Mouse (Mus musculus) spleen, adult 2 months (tissue): ENCODE results near the gene Lrrn1. TPM values are rescaled to one million over a fixed set of nuclear protein-coding genes. Genes with fewer than 3 reads are reported as not detected.

ENCODE experiments used
- DNase-seq, 2 experiments: peaks; one replicate each; pipeline versions ENCODE4 v3.0.0 to v3.0.0-alpha.2; 2012 to 2021; ENCODE audit warnings: low spot score in 2 of 2, low read depth in 1 of 2
- H3K27ac ChIP-seq: fragments of 200-500 bp; 2 replicates; pipeline ENCODE4 v1.5.1; 2012; ENCODE audit warnings: low read length, inconsistent platforms; ENCODE audit not compliant: insufficient read depth
- H3K27me3 ChIP-seq: fragments of 200-500 bp; 2 replicates; pipeline ENCODE4 v1.6.1; 2012; ENCODE audit warnings: mild to moderate bottlenecking, moderate library complexity, low read length, inconsistent platforms; ENCODE audit not compliant: control insufficient read depth, insufficient read depth
- H3K36me3 ChIP-seq: fragments of 200-500 bp; 2 replicates; pipeline ENCODE4 v1.6.1; 2012; ENCODE audit warnings: mild to moderate bottlenecking, low read length, inconsistent platforms; ENCODE audit not compliant: control insufficient read depth, insufficient read depth
- H3K4me1 ChIP-seq: fragments of 200-500 bp; 2 replicates; pipeline ENCODE4 v1.6.1; 2011; ENCODE audit warnings: inconsistent platforms; ENCODE audit not compliant: control insufficient read depth, insufficient read depth, insufficient read length
- H3K4me3 ChIP-seq: fragments of 200-500 bp; 2 replicates; pipeline ENCODE4 v1.5.1; 2011; ENCODE audit warnings: mild to moderate bottlenecking, inconsistent platforms; ENCODE audit not compliant: insufficient read depth, insufficient read length; ENCODE audit errors: extremely low read depth
- CTCF ChIP-seq: fragments of 200-500 bp; IDR thresholded peaks from 2 replicates; pipeline ENCODE4 v1.5.1; 2011; ENCODE audit warnings: mild to moderate bottlenecking, inconsistent platforms; ENCODE audit not compliant: insufficient read depth, insufficient read length, insufficient replicate concordance; ENCODE audit errors: extremely low read depth
- POLR2A ChIP-seq: fragments of 200-500 bp; IDR thresholded peaks from 2 replicates; pipeline ENCODE4 v1.6.1; 2011; ENCODE audit warnings: low read depth, low read length, inconsistent platforms
- WGBS: fragments of 180-500 bp; shearing (Covaris S2); methylation state at CpG from one replicate; pipeline ENCODE4 v1.1.7; 2018; 5-methylcytosine and 5-hydroxymethylcytosine counted together
- polyA plus RNA-seq: library from polyadenylated mRNA; depleted of rRNA; stranded (reverse); fragments of >200 nt; gene quantifications from 2 replicates; pipeline ENCODE4 v1.2.3, GENCODE M21; 2012

Lrrn1 gene
- polyA plus RNA-seq, 1 experiment, result 6.1 TPM

GRCm38 (mm10) chr6:107531526-107532080, 2.0 kb downstream of the Lrrn1 start:
- Histone ChIP-seq H3K27ac (no peak overlapping the region), H3K36me3 (no peaks in the 10 kb centered on the region), H3K27me3 (peaks cover 3% of the 10 kb centered on the region; the same call in 1 of the 2 replicates), H3K4me3 (no peak overlapping the region), H3K4me1 (no peaks in the 10 kb centered on the region)
- no peak for DNase-seq
- WGBS, result 65% methylated on average over 8 of the region's 8 CpGs
- TF ChIP-seq POLR2A (no peak), CTCF (no peak)

- TF ChIP-seq CTCF (no peak), POLR2A (no peak)
These were observed 5.0 kb downstream of the Lrrn1 start for GRCm38 (mm10) chr6:107534533-107534932.

GRCm38 (mm10) chr6:107536631-107537030, 7.1 kb downstream of the Lrrn1 start:
- DNase-seq, result no peak
- Histone ChIP-seq H3K27me3 (no peaks in the 10 kb centered on the region), H3K36me3 (no peaks in the 10 kb centered on the region), H3K4me1 (no peaks in the 10 kb centered on the region), H3K4me3 (no peak overlapping the region), H3K27ac (no peak overlapping the region)
- TF ChIP-seq CTCF (no peak), POLR2A (no peak)
- 91% methylated on average over 4 of the region's 4 CpGs for WGBS

More at GRCm38 (mm10) chr6:107534533-107534932, 5.0 kb downstream of the Lrrn1 start:
- H3K27ac ChIP-seq, result no peak overlapping the region
- H3K4me3 ChIP-seq, result no peak overlapping the region
- peaks cover 3% of the 10 kb centered on the region; the same call in 1 of the 2 replicates for H3K27me3 ChIP-seq
- no peaks in the 10 kb centered on the region for H3K36me3 ChIP-seq
- DNase-seq, result no peak
- H3K4me1 ChIP-seq, result no peaks in the 10 kb centered on the region
- 33% methylated on average over 1 of the region's 1 CpGs for WGBS

GRCm38 (mm10) chr6:107541222-107541621, 11.7 kb downstream of the Lrrn1 start:
- Histone ChIP-seq H3K4me3 (no peak overlapping the region), H3K27me3 (no peaks in the 10 kb centered on the region), H3K4me1 (no peaks in the 10 kb centered on the region), H3K27ac (no peak overlapping the region), H3K36me3 (no peaks in the 10 kb centered on the region)
- TF ChIP-seq POLR2A (no peak), CTCF (no peak)
- no peak for DNase-seq
- WGBS, result 85% methylated on average over 11 of the region's 11 CpGs

- H3K4me3 ChIP-seq, result no peak overlapping the region
- H3K27ac ChIP-seq, result no peak overlapping the region
- no peaks in the 10 kb centered on the region for H3K36me3 ChIP-seq
- DNase-seq, result no peak
- TF ChIP-seq POLR2A, result no peak
- no peak for TF ChIP-seq CTCF
- no peaks in the 10 kb centered on the region for H3K27me3 ChIP-seq
- no peaks in the 10 kb centered on the region for H3K4me1 ChIP-seq
- 73% methylated on average over 4 of the region's 4 CpGs for WGBS
These were observed 12.3 kb downstream of the Lrrn1 start for GRCm38 (mm10) chr6:107541918-107542317.

- no peak overlapping the region for H3K4me3 ChIP-seq
- no peaks in the 10 kb centered on the region for H3K27me3 ChIP-seq
- H3K27ac ChIP-seq, result no peak overlapping the region
- DNase-seq, result no peak
- TF ChIP-seq POLR2A, result no peak
- no peak for TF ChIP-seq CTCF
- 76% methylated on average over 2 of the region's 2 CpGs for WGBS
- no peaks in the 10 kb centered on the region for H3K36me3 ChIP-seq
- H3K4me1 ChIP-seq, result no peaks in the 10 kb centered on the region
These were observed 16.7 kb downstream of the Lrrn1 start for GRCm38 (mm10) chr6:107546272-107546671.

GRCm38 (mm10) chr6:107552511-107552910, 22.9 kb downstream of the Lrrn1 start:
- Histone ChIP-seq H3K4me1 (no peaks in the 10 kb centered on the region), H3K36me3 (no peaks in the 10 kb centered on the region), H3K27ac (no peak overlapping the region), H3K4me3 (no peak overlapping the region), H3K27me3 (no peaks in the 10 kb centered on the region)
- no peak for DNase-seq
- WGBS, result 85% methylated on average over 1 of the region's 1 CpGs
- no peak for TF ChIP-seq CTCF
- TF ChIP-seq POLR2A, result no peak
